Mouse (Mus musculus): ENCODE measurements around the gene Lrp4.
A peak's percentile ranks its signal among the peaks of the same experiment; 100 is the strongest.

Lrp4 gene

GRCm38 (mm10) chr2:91454434-91454833, 2.9 kb upstream of the Lrp4 start:
- DNase-seq: peak; percentile 1

GRCm38 (mm10) chr2:91455826-91456225, 1.5 kb upstream of the Lrp4 start:
- peak; percentile 23 for DNase-seq

- DNase-seq: no peak
Observed at GRCm38 (mm10) chr2:91456491-91457100, 715 bp upstream of the Lrp4 start.

- peak; percentile 60 for DNase-seq
Observed at GRCm38 (mm10) chr2:91457656-91458251, 443 bp downstream of the Lrp4 start.

- DNase-seq: no peak
Observed at GRCm38 (mm10) chr2:91458252-91458672, 951 bp downstream of the Lrp4 start.

- DNase-seq: peak; percentile 81
Observed at GRCm38 (mm10) chr2:91458673-91459391, 1.5 kb downstream of the Lrp4 start.

- DNase-seq: no peak
Observed at GRCm38 (mm10) chr2:91460076-91460475, 2.8 kb downstream of the Lrp4 start.

GRCm38 (mm10) chr2:91460771-91461170, 3.5 kb downstream of the Lrp4 start:
- no peak for DNase-seq

GRCm38 (mm10) chr2:91461341-91461740, 4.0 kb downstream of the Lrp4 start:
- DNase-seq: no peak

- no peak for DNase-seq
Observed at GRCm38 (mm10) chr2:91462196-91462595, 4.9 kb downstream of the Lrp4 start.

- no peak for DNase-seq
Observed at GRCm38 (mm10) chr2:91462681-91463080, 5.4 kb downstream of the Lrp4 start.

- no peak for DNase-seq
Observed at GRCm38 (mm10) chr2:91465934-91466333, 8.6 kb downstream of the Lrp4 start.

GRCm38 (mm10) chr2:91467613-91468012, 10.3 kb downstream of the Lrp4 start:
- no peak for DNase-seq

GRCm38 (mm10) chr2:91470055-91470647, 12.8 kb downstream of the Lrp4 start:
- no peak for DNase-seq

- DNase-seq: peak; percentile 55
Observed at GRCm38 (mm10) chr2:91474358-91474757, 17.0 kb downstream of the Lrp4 start.

GRCm38 (mm10) chr2:91475791-91476190, 18.5 kb downstream of the Lrp4 start:
- DNase-seq: no peak

- no peak for DNase-seq
Observed at GRCm38 (mm10) chr2:91476251-91476661, 18.9 kb downstream of the Lrp4 start.

GRCm38 (mm10) chr2:91476841-91477240, 19.5 kb downstream of the Lrp4 start:
- DNase-seq: no peak

- DNase-seq: no peak
Observed at GRCm38 (mm10) chr2:91480399-91480801, 23.1 kb downstream of the Lrp4 start.

- peak; percentile 47 for DNase-seq
Observed at GRCm38 (mm10) chr2:91480805-91481514, 23.6 kb downstream of the Lrp4 start.

- DNase-seq: no peak
Observed at GRCm38 (mm10) chr2:91484698-91485097, 27.4 kb downstream of the Lrp4 start.

GRCm38 (mm10) chr2:91485256-91485655, 27.9 kb downstream of the Lrp4 start:
- peak; percentile 39 for DNase-seq

- DNase-seq: peak; percentile 27
Observed at GRCm38 (mm10) chr2:91487295-91487694, 30.0 kb downstream of the Lrp4 start.

All from kidney, adult 18-20 months (tissue).